Mouse (Mus musculus) megakaryocyte, adult 5-6 weeks (primary cell): Measurements from ENCODE around the gene Cox7a2l. TPM values are rescaled to one million over a fixed set of nuclear protein-coding genes. Genes with fewer than 3 reads are reported as not detected.

Experiments
- ATAC-seq: 2 replicates; pipeline ENCODE4 v1.8.0; 2016; ENCODE audit warnings: mild to moderate bottlenecking, inconsistent platforms; ENCODE audit not compliant: poor library complexity, severe bottlenecking
- total RNA-seq, 2 experiments: library from RNA; stranded (forward) in 1 of 2; stranded (reverse) in 1 of 2; fragments of 153-499, 151-499 nt in 1 of 2; fragments of 221-1000, 200-1000 nt in 1 of 2; gene quantifications; 2 replicates each; pipeline versions ENCODE4 v1.2.3 to v1.2.4; 2015 to 2017

Gene Cox7a2l
- total RNA-seq, 2 experiments from 2014 or later = 228 to 313 TPM

- peak; percentile 81 for ATAC-seq
These were observed 9.7 kb upstream of the Cox7a2l start for GRCm38 (mm10) chr17:83526624-83527532.

GRCm38 (mm10) chr17:83526091-83526561, 9.0 kb upstream of the Cox7a2l start:
- ATAC-seq = no peak

- ATAC-seq = no peak
These were observed 8.5 kb upstream of the Cox7a2l start for GRCm38 (mm10) chr17:83525596-83525995.

GRCm38 (mm10) chr17:83524753-83525152, 7.6 kb upstream of the Cox7a2l start:
- ATAC-seq = no peak

GRCm38 (mm10) chr17:83522590-83523379, 5.7 kb upstream of the Cox7a2l start:
- ATAC-seq = no peak

- ATAC-seq = no peak
These were observed 4.8 kb upstream of the Cox7a2l start for GRCm38 (mm10) chr17:83521881-83522280.

- ATAC-seq = peak; percentile 91
These were observed 2.9 kb downstream of the Cox7a2l start for GRCm38 (mm10) chr17:83514213-83514701.

GRCm38 (mm10) chr17:83513655-83514212, 3.4 kb downstream of the Cox7a2l start:
- peak; percentile 54 for ATAC-seq

- no peak for ATAC-seq
These were observed 5.0 kb downstream of the Cox7a2l start for GRCm38 (mm10) chr17:83512130-83512529.

- ATAC-seq = no peak
These were observed 13.4 kb downstream of the Cox7a2l start for GRCm38 (mm10) chr17:83503693-83504092.

GRCm38 (mm10) chr17:83499692-83500091, 17.4 kb downstream of the Cox7a2l start:
- ATAC-seq = no peak

GRCm38 (mm10) chr17:83498889-83499288, 18.2 kb downstream of the Cox7a2l start:
- no peak for ATAC-seq

GRCm38 (mm10) chr17:83487762-83488161, 29.4 kb downstream of the Cox7a2l start:
- no peak for ATAC-seq

- no peak for ATAC-seq
These were observed 33.3 kb downstream of the Cox7a2l start for GRCm38 (mm10) chr17:83483784-83484183.

- no peak for ATAC-seq
These were observed 34.2 kb downstream of the Cox7a2l start for GRCm38 (mm10) chr17:83482817-83483536.

- ATAC-seq = no peak
These were observed 35.6 kb downstream of the Cox7a2l start for GRCm38 (mm10) chr17:83481551-83481950.

- no peak for ATAC-seq
These were observed 40.0 kb downstream of the Cox7a2l start for GRCm38 (mm10) chr17:83477089-83477488.

- ATAC-seq = no peak
These were observed 47.5 kb downstream of the Cox7a2l start for GRCm38 (mm10) chr17:83469586-83469985.

GRCm38 (mm10) chr17:83466697-83467251, 50.4 kb downstream of the Cox7a2l start:
- no peak for ATAC-seq

GRCm38 (mm10) chr17:83465969-83466368, 51.2 kb downstream of the Cox7a2l start:
- no peak for ATAC-seq
